Mouse (Mus musculus) retina, postnatal 7 days (tissue): Measurements from ENCODE around the gene Astn1.
A peak's percentile ranks its signal among the peaks of the same experiment; 100 is the strongest.

Source experiments
- DNase-seq: peaks from one replicate; pipeline ENCODE4 v3.0.0-alpha.2; 2012; ENCODE audit warnings: low read depth, low spot score

Gene Astn1

DNA sequence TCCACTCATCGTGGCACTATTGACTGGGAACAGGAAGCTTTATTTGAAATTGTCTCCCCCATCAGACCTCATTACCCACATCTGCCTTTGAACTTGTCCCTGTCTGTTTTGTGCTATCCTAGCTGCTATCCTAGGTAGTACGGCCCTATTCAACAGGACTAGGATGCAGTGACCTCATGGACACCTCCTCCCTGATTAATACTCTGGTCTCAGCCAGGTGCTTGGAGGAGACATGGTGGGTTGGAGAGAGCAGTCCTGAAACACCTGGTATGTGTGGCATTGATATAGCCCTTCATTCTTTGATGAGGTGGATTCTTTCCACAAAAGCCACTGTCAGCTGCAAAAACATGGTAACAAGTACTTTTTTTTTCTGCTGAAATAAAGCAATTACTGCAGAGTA lies 52.1 kb downstream of the Astn1 start:
- no peak for DNase-seq

GRCm38 (mm10) chr1:158421451-158421850 lies 59.4 kb downstream of the Astn1 start:
- no peak for DNase-seq

GRCm38 (mm10) chr1:158422739-158423138 lies 60.7 kb downstream of the Astn1 start:
- no peak for DNase-seq

DNA sequence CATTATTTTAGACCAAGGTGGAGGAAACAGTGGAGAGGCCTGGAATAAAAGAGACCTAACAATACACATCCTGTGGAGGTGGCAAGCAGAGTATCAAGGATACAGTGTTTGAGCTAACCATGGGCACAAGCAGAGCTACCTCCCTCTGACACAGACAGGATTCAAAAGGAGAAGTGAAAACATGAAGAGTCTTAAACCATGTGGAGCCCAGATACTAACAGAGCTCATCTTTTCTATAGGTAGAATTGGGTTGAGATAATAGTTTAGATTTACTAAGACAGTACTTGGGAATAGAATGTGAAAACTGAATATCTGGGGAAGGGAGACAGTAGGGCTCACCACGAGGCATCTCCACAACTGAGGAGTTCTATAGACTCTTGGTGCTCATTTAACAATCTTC lies 84.0 kb downstream of the Astn1 start:
- DNase-seq, result no peak

DNA sequence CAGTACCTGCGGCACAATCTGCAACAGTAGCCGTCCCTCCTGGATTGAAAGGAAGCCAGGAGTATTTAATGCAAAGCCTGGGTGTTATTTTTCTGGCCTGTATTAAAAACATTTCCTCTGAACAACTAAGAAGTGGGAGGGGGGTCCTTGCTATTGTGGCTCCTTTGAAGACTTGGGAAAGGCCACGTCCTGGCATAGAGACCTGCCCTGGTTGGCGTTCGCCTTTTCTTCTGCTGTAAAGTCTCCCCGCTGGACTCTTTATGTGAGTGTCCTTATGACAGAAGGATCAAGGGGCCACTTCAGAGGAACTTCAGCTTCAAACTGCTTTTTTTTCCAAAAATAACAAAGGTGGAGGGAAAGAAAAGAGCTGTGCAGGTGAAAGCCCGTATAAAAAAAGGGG lies 85.9 kb downstream of the Astn1 start:
- DNase-seq, result no peak

- DNase-seq, result no peak
Measured at GRCm38 (mm10) chr1:158452675-158453074, 90.6 kb downstream of the Astn1 start.

- DNase-seq, result no peak
Measured at GRCm38 (mm10) chr1:158453587-158453986, 91.5 kb downstream of the Astn1 start.

DNA sequence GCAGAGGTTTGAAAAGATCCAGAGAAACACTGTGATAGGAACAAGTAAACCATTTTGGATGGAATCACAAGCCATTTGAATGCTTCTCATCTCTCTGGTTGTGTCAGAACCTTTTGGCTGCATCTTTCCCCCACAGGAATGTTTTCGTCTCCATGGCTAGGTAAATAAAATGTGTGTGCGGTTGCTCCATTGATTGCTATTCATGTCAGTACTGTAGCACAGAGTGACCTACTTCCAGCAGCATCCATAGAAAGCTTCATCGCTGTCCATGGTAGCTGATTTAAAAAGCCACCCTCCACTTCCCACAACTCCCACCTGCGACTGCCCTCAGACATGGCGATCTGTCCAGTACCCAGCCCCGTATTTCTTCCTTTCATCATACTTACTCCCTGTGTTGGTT lies 101.9 kb downstream of the Astn1 start:
- no peak for DNase-seq

GRCm38 (mm10) chr1:158465286-158465685 lies 103.2 kb downstream of the Astn1 start:
- DNase-seq, result no peak

- DNase-seq, result no peak
Measured at GRCm38 (mm10) chr1:158477841-158478240, 115.8 kb downstream of the Astn1 start.

DNA sequence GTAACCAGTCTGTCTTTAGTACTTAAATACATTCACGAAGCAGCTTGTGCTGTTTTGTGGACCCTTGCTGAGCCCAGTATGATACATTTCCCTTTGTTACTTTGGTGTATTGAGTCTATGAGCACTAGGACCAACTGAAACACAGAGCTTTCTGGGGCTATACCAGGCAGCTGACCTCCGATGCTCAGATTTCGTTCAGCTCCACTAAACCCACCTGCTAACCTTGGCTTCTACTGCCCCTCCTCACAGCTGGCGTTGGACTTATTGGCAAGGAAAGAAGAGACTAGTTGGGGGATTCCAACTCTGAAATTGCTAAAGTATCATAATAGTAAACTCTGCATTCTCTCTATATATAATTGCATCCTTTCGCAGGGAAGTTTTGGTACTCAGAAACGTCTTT lies 118.2 kb downstream of the Astn1 start:
- DNase-seq, result no peak

DNA sequence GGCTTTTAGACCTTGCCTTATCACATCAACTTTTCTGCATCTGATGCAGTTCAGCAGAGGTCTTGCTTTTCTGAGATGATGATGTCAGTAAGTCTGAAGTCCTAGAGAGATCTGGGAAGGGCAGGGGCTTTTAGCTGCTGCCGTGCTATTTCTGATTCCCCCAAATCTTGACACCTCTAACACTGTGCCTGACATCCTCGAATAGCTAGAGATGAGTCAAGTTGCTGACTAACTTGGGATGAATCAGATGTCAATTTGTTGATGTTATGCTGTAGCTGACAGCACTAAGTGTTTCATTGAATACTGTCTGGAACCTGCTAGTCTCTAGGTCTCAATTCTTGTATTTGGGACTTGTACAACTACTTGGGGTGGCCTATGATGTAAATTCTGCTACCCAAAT lies 121.7 kb downstream of the Astn1 start:
- DNase-seq, result no peak

- DNase-seq, result peak; percentile 19
Measured at GRCm38 (mm10) chr1:158489521-158490021, 127.5 kb downstream of the Astn1 start.

- DNase-seq, result no peak
Measured at GRCm38 (mm10) chr1:158490175-158490574, 128.1 kb downstream of the Astn1 start.

- no peak for DNase-seq
Measured at GRCm38 (mm10) chr1:158493289-158493688, 131.2 kb downstream of the Astn1 start.

DNA sequence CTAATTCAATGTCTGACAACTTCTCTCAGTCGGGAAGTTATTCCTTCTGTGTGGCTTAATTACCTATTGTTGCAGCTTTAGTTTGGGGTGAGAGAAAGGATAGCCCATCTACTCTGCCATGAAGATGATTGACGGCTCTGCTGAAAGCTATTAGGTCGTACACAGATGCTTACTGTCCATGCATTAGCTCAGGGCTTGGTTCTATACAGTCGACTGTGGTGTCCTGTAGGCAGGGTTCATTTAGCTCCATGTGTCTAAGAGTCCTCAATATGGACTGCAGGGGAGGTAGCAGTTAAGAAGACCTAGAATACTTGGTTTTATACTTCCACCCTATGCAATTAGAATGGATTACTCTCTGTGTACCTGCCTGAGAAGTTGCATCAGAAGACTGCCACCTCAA lies 138.1 kb downstream of the Astn1 start:
- no peak for DNase-seq

- DNase-seq, result no peak
Measured at GRCm38 (mm10) chr1:158501019-158501418, 138.9 kb downstream of the Astn1 start.

GRCm38 (mm10) chr1:158507610-158508009 lies 145.5 kb downstream of the Astn1 start:
- DNase-seq, result no peak

GRCm38 (mm10) chr1:158509112-158509855 lies 147.2 kb downstream of the Astn1 start:
- DNase-seq, result no peak

DNA sequence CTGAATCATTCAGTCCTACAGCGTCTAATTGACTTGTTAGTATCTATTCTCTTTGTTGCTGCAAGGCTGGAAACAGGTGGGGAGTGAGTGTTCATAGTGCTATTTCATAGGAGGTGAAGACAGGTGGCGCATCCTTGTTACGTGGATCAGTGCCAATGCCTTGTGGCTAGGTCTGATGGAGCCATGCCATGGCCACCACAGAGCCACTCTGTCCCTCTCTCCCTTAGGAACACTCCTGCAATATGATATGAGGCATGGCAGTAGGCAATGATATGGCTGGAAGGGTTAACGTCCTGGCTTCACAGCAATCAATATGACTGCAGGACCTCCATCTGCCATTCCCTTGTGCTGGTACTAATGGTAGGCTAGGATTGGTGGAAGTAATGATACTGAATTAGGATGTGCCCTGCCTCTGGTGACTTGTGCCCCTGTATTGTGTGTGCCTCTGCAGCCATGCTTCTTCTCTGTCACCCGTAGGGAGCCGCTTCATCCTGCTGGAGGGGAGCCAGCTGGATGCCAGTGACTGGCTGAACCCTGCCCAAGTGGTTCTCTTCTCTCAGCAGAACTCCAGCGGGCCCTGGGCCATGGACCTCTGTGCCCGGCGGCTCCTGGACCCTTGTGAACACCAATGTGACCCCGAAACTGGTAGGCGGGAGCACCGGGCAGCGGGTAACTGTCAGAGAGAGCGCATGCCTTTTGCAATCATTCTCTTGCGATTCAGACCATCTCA lies 148.6 kb downstream of the Astn1 start:
- no peak for DNase-seq

- DNase-seq, result no peak
Measured at GRCm38 (mm10) chr1:158512089-158512488, 150.0 kb downstream of the Astn1 start.

DNA sequence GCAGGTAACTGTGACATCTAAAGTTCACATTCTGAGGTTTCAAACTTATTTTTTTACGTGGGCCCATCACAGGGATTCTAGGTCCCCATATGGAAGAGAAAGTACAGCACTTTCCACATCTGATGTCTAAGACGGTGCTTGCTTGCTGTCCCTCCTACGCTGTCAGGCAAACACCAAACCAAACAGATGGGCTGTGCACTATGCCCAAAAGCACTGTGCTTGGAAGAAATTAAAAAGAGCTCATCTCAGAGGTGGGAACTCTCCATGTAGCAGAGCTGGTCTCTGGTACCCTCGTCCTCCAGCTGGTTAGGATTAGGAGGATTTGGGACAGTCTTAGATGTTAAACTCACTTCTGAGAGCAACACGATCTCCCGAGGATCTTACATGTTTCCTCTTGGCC lies 150.6 kb downstream of the Astn1 start:
- no peak for DNase-seq

DNA sequence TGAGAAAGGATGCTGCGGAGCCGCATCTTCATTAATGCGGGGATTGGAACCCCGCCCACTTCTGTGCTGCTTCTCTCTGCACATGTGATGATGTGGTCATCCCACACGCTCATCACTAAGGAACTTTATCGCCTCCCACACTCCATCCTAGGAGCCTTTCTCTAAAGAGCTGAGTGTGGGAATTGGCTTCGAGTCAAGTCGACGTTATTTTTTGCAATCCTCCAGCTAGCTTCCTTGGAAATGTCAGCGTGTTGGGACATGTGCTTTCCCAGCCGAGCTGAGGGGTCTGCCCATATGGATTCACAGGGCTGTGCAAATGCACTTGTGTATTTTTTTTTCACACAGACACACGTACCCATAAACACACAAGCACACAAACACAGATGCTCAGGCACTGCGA lies 151.5 kb downstream of the Astn1 start:
- no peak for DNase-seq
